Mouse (Mus musculus) embryonic fibroblast, embryonic 13.5 days (primary cell): ENCODE results near the gene Siah1a.

ENCODE experiments used
- CTCF ChIP-seq: IDR thresholded peaks from 2 replicates; pipeline ENCODE4 v1.5.1; 2011; ENCODE audit warnings: mild to moderate bottlenecking, control low read depth, low read length, moderate library complexity, borderline replicate concordance; ENCODE audit not compliant: insufficient read depth
- POLR2A ChIP-seq: IDR thresholded peaks from 2 replicates; pipeline ENCODE4 v1.6.1; 2011; ENCODE audit warnings: low read depth, mild to moderate bottlenecking, control low read depth, low read length, moderate library complexity

DNA sequence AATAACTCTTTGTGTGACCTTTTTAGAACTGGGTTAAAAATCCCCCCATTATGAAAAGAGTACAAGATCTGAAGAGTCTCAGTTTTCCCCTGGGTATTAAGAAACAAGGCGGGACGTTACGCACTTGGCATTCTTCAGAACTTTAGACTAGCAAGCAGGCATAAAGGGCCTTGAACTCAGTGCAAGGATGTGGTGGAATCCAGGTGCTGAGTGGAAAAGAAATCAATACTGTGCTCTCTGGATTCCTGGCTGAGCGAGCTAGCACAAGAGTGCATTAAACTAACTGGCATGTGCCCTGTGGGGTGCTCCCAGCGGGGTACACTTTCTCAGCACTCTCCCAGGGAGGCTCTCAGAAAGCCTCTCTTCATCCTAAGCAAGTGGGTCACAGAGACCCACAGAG lies 17.1 kb upstream of the Siah1a start:
- TF ChIP-seq POLR2A (no peak), CTCF (no peak)
